Mouse (Mus musculus) MEL (cell line): ENCODE data around the gene Tjp1. TPM values are rescaled to one million over a fixed set of nuclear protein-coding genes. Genes with fewer than 3 reads are reported as not detected.

Experiments
- DNase-seq: peaks from one replicate; pipeline ENCODE4 v3.0.0; 2011; ENCODE audit warnings: low read depth, low spot score
- H3K27ac ChIP-seq: 2 replicates; pipeline ENCODE4 v1.5.1; 2012; ENCODE audit warnings: low read depth, mild to moderate bottlenecking, control low read depth, low read length, moderate library complexity; ENCODE audit not compliant: control insufficient read depth
- H3K27me3 ChIP-seq, 2 experiments: fragments of 150-350 bp in 1 of 2; sonication (generic) in 1 of 2; 2 replicates each; pipeline ENCODE4 v1.6.1; 2012; ENCODE audit warnings: low read length in 2 of 2, mild to moderate bottlenecking in 2 of 2, improper control_type of control experiment in 1 of 2, moderate library complexity in 1 of 2; ENCODE audit not compliant: insufficient read depth in 2 of 2, control insufficient read depth in 1 of 2
- H3K36me3 ChIP-seq, 2 experiments: 2 replicates each; pipeline ENCODE4 v1.6.1; 2012 to 2014; ENCODE audit warnings: low read length in 2 of 2, improper control_type of control experiment in 1 of 2, inconsistent platforms in 1 of 2, mild to moderate bottlenecking in 1 of 2; ENCODE audit not compliant: insufficient read depth in 2 of 2, control insufficient read depth in 1 of 2
- H3K4me1 ChIP-seq, 2 experiments: fragments of 150-350 bp in 1 of 2; sonication (generic) in 1 of 2; 2 replicates each; pipeline ENCODE4 v1.6.1; 2012; ENCODE audit warnings: low read length in 2 of 2, improper control_type of control experiment in 1 of 2, mild to moderate bottlenecking in 1 of 2; ENCODE audit not compliant: insufficient read depth in 2 of 2, control insufficient read depth in 1 of 2
- H3K4me3 ChIP-seq, 2 experiments: fragments of 150-350 bp in 1 of 2; sonication (generic) in 1 of 2; 2 replicates each; pipeline ENCODE4 v1.5.1; 2012; ENCODE audit warnings: low read depth in 2 of 2, low read length in 2 of 2, mild to moderate bottlenecking in 2 of 2, moderate library complexity in 2 of 2, control low read depth in 1 of 2, improper control_type of control experiment in 1 of 2; ENCODE audit not compliant: control insufficient read depth in 1 of 2, insufficient read depth in 1 of 2
- H3K79me2 ChIP-seq: 2 replicates; pipeline ENCODE4 v1.6.1; 2012; ENCODE audit warnings: mild to moderate bottlenecking, low read length, moderate library complexity; ENCODE audit not compliant: control insufficient read depth, poor library complexity, insufficient read depth
- H3K9ac ChIP-seq: 2 replicates; pipeline ENCODE4 v1.6.1; 2012; ENCODE audit warnings: low read depth, mild to moderate bottlenecking, control low read depth, low read length, moderate library complexity; ENCODE audit not compliant: control insufficient read depth, poor library complexity, severe bottlenecking
- H3K9me3 ChIP-seq: fragments of 150-350 bp; sonication (generic); replicated peaks from 2 replicates; pipeline ENCODE4 v1.6.1; 2012; ENCODE audit warnings: mild to moderate bottlenecking, low read length, improper control_type of control experiment, moderate library complexity; ENCODE audit not compliant: insufficient read depth
- BHLHE40 ChIP-seq: IDR thresholded peaks from 2 replicates; pipeline ENCODE4 v1.6.1; 2012; ENCODE audit warnings: low read depth, mild to moderate bottlenecking, inconsistent platforms, low read length, improper control_type of control experiment, borderline replicate concordance
- CHD1 ChIP-seq: IDR thresholded peaks from 2 replicates; pipeline ENCODE4 v1.6.1; 2012; ENCODE audit warnings: low read depth, mild to moderate bottlenecking, inconsistent platforms, low read length, improper control_type of control experiment
- CTCF ChIP-seq, 3 experiments: IDR thresholded peaks in 2 of 3; conservative IDR thresholded peaks in 1 of 3; 2 replicates each; pipeline ENCODE4 v1.5.1; 2011 to 2012; ENCODE audit warnings: low read length in 3 of 3, low read depth in 2 of 3, mild to moderate bottlenecking in 2 of 3, improper control_type of control experiment in 1 of 3, inconsistent platforms in 1 of 3, mixed read lengths in 1 of 3, moderate library complexity in 1 of 3; ENCODE audit not compliant: control insufficient read depth in 1 of 3, insufficient read depth in 1 of 3, poor library complexity in 1 of 3, severe bottlenecking in 1 of 3
- E2F4 ChIP-seq: IDR thresholded peaks from 2 replicates; pipeline ENCODE4 v1.6.1; 2011; ENCODE audit warnings: low read depth, low read length, improper control_type of control experiment, borderline replicate concordance
- ELF1 ChIP-seq: IDR thresholded peaks from 2 replicates; pipeline ENCODE4 v1.6.1; 2014; ENCODE audit warnings: low read depth, mild to moderate bottlenecking, inconsistent platforms, low read length, improper control_type of control experiment, moderate library complexity
- EP300 ChIP-seq, 2 experiments: IDR thresholded peaks; 2 replicates each; pipeline ENCODE4 v1.6.1; 2011; ENCODE audit warnings: improper control_type of control experiment in 2 of 2, low read length in 2 of 2, low read depth in 1 of 2, mild to moderate bottlenecking in 1 of 2
- ETS1 ChIP-seq: IDR thresholded peaks from 2 replicates; pipeline ENCODE4 v1.6.1; 2012; ENCODE audit warnings: low read depth, mild to moderate bottlenecking, inconsistent platforms, low read length, improper control_type of control experiment, moderate library complexity
- GABPA ChIP-seq: IDR thresholded peaks from 2 replicates; pipeline ENCODE4 v1.6.1; 2012; ENCODE audit warnings: low read depth, mild to moderate bottlenecking, inconsistent platforms, low read length, improper control_type of control experiment, moderate library complexity
- JUND ChIP-seq: IDR thresholded peaks from 2 replicates; pipeline ENCODE4 v1.6.1; 2011; ENCODE audit warnings: low read depth, mild to moderate bottlenecking, improper control_type of control experiment, low read length
- KAT2A ChIP-seq: conservative IDR thresholded peaks from 2 replicates; pipeline ENCODE4 v1.6.1; 2012; ENCODE audit warnings: low read depth, low read length, improper control_type of control experiment, inconsistent platforms
- MAFK ChIP-seq: IDR thresholded peaks from 2 replicates; pipeline ENCODE4 v1.6.1; 2011; ENCODE audit warnings: low read depth, mild to moderate bottlenecking, low read length, improper control_type of control experiment, borderline replicate concordance
- MAX ChIP-seq: IDR thresholded peaks from 2 replicates; pipeline ENCODE4 v1.6.1; 2011; ENCODE audit warnings: low read length, improper control_type of control experiment
- MYC ChIP-seq: IDR thresholded peaks from 2 replicates; pipeline ENCODE4 v1.6.1; 2011; ENCODE audit warnings: low read depth, mild to moderate bottlenecking, low read length, improper control_type of control experiment, moderate library complexity
- NELFE ChIP-seq: IDR thresholded peaks from 2 replicates; pipeline ENCODE4 v1.6.1; 2011; ENCODE audit warnings: low read depth, low read length, improper control_type of control experiment
- NRF1 ChIP-seq: IDR thresholded peaks from 2 replicates; pipeline ENCODE4 v1.6.1; 2014; ENCODE audit warnings: low read depth, mild to moderate bottlenecking, inconsistent platforms, low read length, improper control_type of control experiment, moderate library complexity; ENCODE audit not compliant: poor library complexity, insufficient read depth, severe bottlenecking
- POLR2AphosphoS2 ChIP-seq: IDR thresholded peaks from 2 replicates; pipeline ENCODE4 v1.6.1; 2011; ENCODE audit warnings: low read length, improper control_type of control experiment
- RCOR1 ChIP-seq: IDR thresholded peaks from 2 replicates; pipeline ENCODE4 v1.6.1; 2012; ENCODE audit warnings: low read depth, mild to moderate bottlenecking, inconsistent platforms, low read length, improper control_type of control experiment
- SIN3A ChIP-seq: IDR thresholded peaks from 2 replicates; pipeline ENCODE4 v1.6.1; 2012; ENCODE audit warnings: low read length, improper control_type of control experiment, inconsistent platforms
- TAL1 ChIP-seq: IDR thresholded peaks from 2 replicates; pipeline ENCODE4 v1.6.1; 2012; ENCODE audit warnings: mild to moderate bottlenecking, inconsistent platforms, low read length, moderate library complexity, mixed read lengths
- TCF12 ChIP-seq: IDR thresholded peaks from 2 replicates; pipeline ENCODE4 v1.6.1; 2014; ENCODE audit warnings: low read depth, mild to moderate bottlenecking, inconsistent platforms, low read length, improper control_type of control experiment, moderate library complexity
- USF2 ChIP-seq, 2 experiments: IDR thresholded peaks; 2 replicates each; pipeline ENCODE4 v1.6.1; 2011 to 2012; ENCODE audit warnings: improper control_type of control experiment in 2 of 2, low read length in 2 of 2, borderline replicate concordance in 1 of 2, inconsistent platforms in 1 of 2, low read depth in 1 of 2, mild to moderate bottlenecking in 1 of 2; ENCODE audit not compliant: insufficient read depth in 1 of 2
- ZKSCAN1 ChIP-seq: IDR thresholded peaks from 2 replicates; pipeline ENCODE4 v1.6.1; 2012; ENCODE audit warnings: low read depth, mild to moderate bottlenecking, inconsistent platforms, low read length, improper control_type of control experiment, moderate library complexity
- ZNF384 ChIP-seq: IDR thresholded peaks from 2 replicates; pipeline ENCODE4 v1.6.1; 2012; ENCODE audit warnings: low read depth, mild to moderate bottlenecking, inconsistent platforms, low read length, improper control_type of control experiment
- polyA plus RNA-seq, 2 experiments: library from polyadenylated mRNA; stranded (reverse) in 1 of 2; unstranded in 1 of 2; fragments of >175 nt in 1 of 2; fragments of >200 nt in 1 of 2; gene quantifications; 2 replicates each; pipeline versions ENCODE4 v1.2.1 to v1.2.4; 2012; ENCODE audit warnings: low replicate concordance in 2 of 2, low read depth in 1 of 2; ENCODE audit not compliant: insufficient read length in 2 of 2, insufficient read depth in 1 of 2, missing spikeins in 1 of 2
- total RNA-seq: library from RNA; depleted of rRNA; stranded (reverse); fragments of 300-350 nt; gene quantifications from 2 replicates; pipeline ENCODE4 v1.2.3, GENCODE M21; 2012

Gene Tjp1
- total and polyA plus RNA-seq, 3 experiments = 0.01 TPM; not detected in 2

DNA sequence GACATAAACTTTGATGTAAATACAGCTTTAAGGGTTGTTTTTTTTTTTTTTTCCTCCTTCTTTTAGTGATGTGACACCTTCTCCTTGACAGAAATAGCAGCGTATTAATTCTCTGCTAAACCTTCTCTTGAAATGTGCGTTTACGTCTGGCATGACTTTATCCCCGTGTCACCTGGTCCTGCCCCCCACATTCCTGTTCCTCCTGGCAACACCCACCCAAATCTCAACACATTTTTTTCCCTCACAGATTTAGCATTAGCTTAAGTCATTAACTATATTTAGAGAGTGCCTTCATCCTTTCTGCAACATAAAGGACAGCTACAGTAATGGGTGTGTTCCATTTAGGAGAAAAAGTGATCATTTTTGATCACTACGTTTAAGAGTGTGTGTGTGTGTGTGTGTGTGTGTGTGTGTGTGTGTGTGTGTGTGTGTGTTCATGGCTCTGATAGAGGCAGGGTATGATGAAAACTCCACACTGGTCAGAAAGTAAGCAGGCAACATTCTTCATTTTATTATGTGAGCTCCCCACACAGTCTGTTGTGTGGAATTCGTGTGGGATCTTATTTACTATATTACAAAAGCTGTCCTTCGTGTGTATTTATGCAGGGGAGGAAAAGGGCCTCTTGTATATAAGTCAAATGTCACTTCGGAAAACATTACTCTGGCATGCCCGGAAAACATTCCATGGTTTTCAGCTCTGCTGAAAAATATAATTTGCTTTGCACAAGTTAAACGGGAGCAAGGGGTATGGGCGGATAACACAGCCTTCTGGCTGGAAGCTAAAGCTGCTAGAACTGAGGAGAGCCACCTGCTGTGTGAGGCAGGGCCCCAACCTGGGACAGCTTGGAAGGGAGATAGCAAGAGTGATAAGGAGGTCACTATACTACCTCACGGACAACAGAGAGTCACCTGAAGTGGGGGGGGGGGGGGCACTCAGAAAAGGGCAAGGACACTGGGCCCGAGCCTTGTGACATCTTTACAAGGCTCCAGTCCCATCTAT, 113.3 kb downstream of the Tjp1 start:
- Histone ChIP-seq H3K36me3 (no peaks in the 10 kb centered on the region), H3K4me3 (no peak overlapping the region), H3K27me3 (no peaks in the 10 kb centered on the region), H3K9ac (no peak overlapping the region), H3K27ac (no peak overlapping the region), H3K4me1 (no peaks in the 10 kb centered on the region), H3K79me2 (no peaks in the 10 kb centered on the region), H3K9me3 (no peaks in the 10 kb centered on the region)
- no peak for DNase-seq
- TF ChIP-seq RCOR1 (no peak), KAT2A (no peak), GABPA (no peak), NRF1 (no peak), ZNF384 (no peak), MAX (no peak), ELF1 (no peak), NELFE (no peak)

DNA sequence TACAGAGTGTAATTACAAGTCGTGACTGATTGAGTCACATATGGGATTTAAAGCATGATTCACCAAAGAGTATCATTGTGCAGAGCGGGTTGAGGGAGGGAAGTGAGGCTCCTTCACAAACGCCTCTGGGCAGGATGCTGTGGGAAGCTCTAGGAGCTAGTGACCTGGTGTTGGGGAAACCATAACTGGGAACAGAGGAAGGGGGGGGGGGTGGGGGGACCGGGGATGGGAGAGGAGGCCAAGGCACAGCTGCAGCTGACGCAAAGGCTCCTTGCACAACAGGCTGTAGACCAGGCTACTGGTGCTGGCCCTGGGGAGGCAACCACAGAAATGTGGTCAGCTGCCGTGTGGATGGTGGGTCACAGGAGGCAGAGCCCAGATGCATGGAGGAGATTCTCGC, 116.9 kb downstream of the Tjp1 start:
- H3K36me3 ChIP-seq = no peaks in the 10 kb centered on the region
- H3K79me2 ChIP-seq = no peaks in the 10 kb centered on the region
- TF ChIP-seq POLR2AphosphoS2 (no peak), EP300 (IDR thresholded peaks at IDR 0.05; ENCODE audit: low read depth in 1 of 2, low read length in 2 of 2) (no peak), E2F4 (no peak), NRF1 (no peak), CTCF (IDR thresholded peaks at IDR 0.05 in 2 of 3, conservative IDR thresholded peaks at IDR 0.05 in 1 of 3; ENCODE audit: control insufficient read depth in 1 of 3, insufficient read depth in 1 of 3, low read depth in 2 of 3, low read length in 3 of 3, poor library complexity in 1 of 3, severe bottlenecking in 1 of 3) (no peak), JUND (no peak), TAL1 (no peak), MYC (no peak), ZKSCAN1 (no peak), USF2 (IDR thresholded peaks at IDR 0.05; ENCODE audit: borderline replicate concordance in 1 of 2, insufficient read depth in 1 of 2, low read depth in 1 of 2, low read length in 2 of 2) (no peak), BHLHE40 (no peak), MAFK (no peak), CHD1 (no peak), TCF12 (no peak), SIN3A (no peak), ETS1 (no peak), NELFE (no peak)
- TF ChIP-seq, all 39 proteins: peak for 0
- Histone ChIP-seq H3K4me3 (no peak overlapping the region), H3K9me3 (no peaks in the 10 kb centered on the region), H3K4me1 (no peaks in the 10 kb centered on the region), H3K9ac (no peak overlapping the region), H3K27me3 (no peaks in the 10 kb centered on the region), H3K27ac (no peak overlapping the region)
- no peak for DNase-seq
